Mouse (Mus musculus) layer of hippocampus, adult 9-10 months (tissue): Measurements from ENCODE around the gene Gpcpd1.
"Not testable (repeated sequence)": the region's sequence is repeated elsewhere in the genome, so short reads cannot be mapped to it uniquely, and the experiment has no call there.

Source experiments
- DNase-seq: peaks from one replicate; pipeline ENCODE4 v3.0.0; 2022; ENCODE audit warnings: low spot score

Gpcpd1 gene

DNA sequence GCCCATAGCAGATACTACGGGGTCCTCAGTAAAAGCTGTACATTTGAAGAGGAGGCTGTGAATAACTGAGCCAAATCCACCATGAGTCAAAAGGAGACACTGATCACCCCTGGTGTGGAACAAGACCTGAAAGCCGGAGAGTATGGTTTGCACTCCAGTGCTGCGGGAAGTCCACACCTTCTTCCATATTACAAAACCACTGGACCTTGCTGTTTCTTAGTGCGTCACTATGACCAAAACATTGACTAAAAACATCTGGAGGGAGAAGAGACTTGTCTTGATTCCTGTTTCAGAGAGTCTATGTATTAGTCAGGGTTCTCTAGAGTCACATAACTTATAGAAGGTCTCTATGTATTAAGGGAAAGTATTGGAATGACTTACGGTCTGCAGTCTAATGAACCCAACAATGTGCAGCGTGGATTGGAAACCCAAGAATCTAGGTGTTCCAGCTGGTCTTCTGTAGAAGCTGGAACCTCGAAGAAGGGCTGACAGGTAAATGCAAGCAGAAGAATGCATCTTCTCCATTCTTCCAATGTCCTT is at the start of gene Gpcpd1:
Gene Gpcpd1 (minus strand): TSS at position 490 of the 540 bp plus-strand sequence.
- no peak for DNase-seq

GRCm38 (mm10) chr2:132636534-132636933 is 49.0 kb upstream of the Gpcpd1 start:
- DNase-seq = no peak

DNA sequence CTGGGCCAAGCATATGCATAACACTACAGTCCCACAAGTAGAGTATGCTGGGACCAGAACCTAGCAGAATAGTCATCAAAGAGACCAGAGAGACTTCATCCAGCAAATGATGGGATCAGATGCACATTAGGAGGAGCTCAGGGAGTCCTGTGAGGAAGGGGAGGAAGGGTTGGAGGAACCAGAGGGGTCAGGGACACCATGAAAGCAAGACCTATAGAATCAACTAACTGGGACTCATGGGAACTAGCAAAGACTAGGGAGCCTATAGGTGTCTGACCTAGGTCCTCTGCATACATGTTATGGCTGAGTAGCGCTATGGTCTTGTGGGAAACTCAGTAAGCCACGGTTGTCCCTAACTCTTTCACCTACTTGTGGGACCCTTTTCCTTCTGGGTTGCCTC is 41.1 kb upstream of the Gpcpd1 start:
- no peak for DNase-seq

- no peak for DNase-seq
These were observed 35.6 kb upstream of the Gpcpd1 start for GRCm38 (mm10) chr2:132623092-132623491.

- no peak for DNase-seq
These were observed 30.2 kb upstream of the Gpcpd1 start for GRCm38 (mm10) chr2:132617693-132618092.

DNA sequence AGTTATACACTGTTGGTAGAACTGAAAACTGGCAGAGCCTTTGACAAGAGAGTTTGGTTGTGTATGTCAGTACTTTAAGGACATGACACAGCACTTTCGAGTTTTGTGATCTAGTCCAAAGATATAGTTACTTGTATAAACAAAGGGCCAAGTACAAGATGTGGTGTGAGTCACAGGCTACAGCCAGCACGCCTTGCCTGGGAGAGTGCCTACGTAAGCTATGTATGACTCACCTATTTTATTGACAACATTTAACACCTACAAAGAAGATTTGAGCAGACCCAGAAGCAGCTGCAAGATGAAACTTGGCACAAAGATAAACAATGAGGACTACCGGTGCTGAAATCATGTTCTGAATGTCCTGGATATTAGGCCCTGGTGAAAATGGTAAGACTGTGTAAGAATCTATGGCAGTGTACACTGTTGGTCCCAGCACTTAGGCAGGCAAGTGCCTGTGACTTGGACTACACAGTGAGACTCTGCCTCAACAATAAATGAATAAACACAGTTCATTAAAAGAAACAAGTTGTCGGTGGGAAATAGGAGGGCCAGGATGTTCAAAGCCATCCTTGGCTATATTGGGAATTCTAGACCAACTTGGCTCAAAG is 26.2 kb upstream of the Gpcpd1 start:
- DNase-seq = no peak

- DNase-seq = no peak
These were observed 24.2 kb upstream of the Gpcpd1 start for GRCm38 (mm10) chr2:132611551-132612233.

DNA sequence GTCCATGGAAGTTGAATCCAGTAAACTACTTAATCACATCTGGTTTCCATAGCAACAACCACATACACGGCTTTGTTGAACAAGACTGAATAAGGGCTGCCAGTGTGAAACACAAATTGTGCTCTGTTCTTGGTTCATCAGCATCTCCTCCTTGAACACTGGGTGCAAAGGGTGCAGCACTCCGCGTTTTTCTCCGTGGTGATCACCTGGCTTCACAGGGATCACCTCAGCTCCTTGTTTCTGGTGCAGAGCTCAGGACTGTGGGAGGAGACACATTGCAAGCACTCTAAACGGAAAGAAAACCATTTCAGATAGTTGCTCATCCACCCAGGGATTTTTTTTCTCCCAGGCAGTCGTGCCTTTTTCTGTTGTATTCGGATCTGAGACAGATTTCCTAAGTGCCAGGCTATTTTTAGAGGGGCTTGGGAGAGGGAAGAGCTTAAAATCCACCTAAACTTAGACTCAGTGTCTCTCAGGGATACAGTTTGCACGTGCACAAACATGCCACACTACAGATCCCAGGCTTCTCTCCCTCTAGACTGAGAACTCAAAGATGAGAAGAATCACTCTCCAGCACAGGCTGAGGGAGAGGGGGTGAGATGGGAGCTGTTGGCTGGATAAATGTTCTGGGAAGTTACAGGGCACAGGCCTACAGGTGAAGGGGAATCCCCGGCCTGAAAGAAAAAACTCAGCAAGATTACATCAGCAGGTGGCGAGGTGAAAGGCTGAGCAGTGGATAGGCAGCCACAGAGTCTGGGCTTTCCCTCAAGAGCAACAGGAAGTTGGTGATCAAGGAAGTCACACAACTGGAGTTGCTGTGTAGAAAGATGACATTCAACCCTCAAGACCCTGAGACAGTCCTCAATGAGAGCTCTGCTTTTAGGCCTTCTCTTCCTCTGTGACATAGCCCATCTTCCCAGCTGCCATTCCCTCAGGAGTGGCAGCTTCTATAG is 19.9 kb upstream of the Gpcpd1 start:
- no peak for DNase-seq

GRCm38 (mm10) chr2:132605795-132606563 is 18.4 kb upstream of the Gpcpd1 start:
- no peak for DNase-seq

DNA sequence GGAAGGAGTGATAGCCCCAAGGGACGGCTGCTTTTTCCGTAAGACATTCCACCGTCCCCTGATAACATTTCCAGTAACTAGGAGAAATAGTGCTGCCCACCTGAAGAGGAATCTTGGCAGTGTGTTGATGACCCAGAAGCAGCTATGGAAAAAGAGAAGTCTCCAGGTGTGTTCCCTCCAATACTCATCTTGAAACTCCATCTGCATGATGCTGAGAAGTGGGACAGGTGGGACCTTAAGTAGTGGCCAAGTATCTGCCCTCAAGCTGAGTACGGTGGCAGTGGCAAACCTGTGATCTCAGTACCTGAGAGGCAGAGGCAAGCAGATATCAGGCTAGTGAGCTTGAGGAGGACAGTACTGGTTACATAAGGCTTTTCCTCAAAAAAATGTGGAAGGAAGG is 17.4 kb upstream of the Gpcpd1 start:
- no peak for DNase-seq

GRCm38 (mm10) chr2:132603706-132604105 is 16.2 kb upstream of the Gpcpd1 start:
- no peak for DNase-seq

DNA sequence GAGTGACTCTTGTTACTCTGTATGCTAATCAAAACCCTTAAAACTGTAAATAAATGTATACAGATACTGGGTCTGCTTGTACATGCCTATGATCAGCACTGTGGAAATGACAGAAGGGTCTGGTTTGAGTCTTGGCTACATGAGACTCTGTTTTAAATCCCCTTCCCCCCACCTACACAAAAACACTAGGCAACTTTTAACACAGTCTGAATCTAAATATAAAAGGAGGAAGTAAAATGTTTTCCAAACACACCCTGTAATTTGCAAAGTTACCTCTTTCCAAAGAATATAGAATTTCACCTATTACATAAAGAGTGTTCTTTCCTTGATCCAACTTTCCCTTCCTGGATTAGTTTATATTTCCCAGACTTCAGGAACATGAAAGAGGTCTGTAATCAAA is 14.2 kb upstream of the Gpcpd1 start:
- no peak for DNase-seq

DNA sequence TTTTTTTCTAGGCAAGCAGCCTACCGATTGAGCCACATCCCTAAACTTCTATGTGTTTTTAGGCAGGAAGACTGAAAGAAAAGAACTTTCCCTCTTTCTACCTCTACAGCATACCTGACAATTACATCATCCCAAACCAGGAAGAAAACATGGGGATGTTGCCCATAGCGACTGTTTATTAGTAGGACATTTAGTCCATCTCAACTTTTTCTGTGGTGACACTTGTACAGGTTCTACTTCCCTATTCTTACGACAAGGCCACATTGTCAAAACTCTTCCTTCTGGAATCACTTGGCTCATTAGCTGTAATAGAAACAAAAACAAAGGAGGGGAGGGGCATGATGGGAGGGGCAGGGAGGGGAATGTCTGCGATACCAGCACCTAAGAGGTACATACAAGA is 12.6 kb upstream of the Gpcpd1 start:
- no peak for DNase-seq

- no peak for DNase-seq
These were observed 11.6 kb upstream of the Gpcpd1 start for GRCm38 (mm10) chr2:132599127-132599526.

- no peak for DNase-seq
These were observed 10.4 kb upstream of the Gpcpd1 start for GRCm38 (mm10) chr2:132597866-132598480.

DNA sequence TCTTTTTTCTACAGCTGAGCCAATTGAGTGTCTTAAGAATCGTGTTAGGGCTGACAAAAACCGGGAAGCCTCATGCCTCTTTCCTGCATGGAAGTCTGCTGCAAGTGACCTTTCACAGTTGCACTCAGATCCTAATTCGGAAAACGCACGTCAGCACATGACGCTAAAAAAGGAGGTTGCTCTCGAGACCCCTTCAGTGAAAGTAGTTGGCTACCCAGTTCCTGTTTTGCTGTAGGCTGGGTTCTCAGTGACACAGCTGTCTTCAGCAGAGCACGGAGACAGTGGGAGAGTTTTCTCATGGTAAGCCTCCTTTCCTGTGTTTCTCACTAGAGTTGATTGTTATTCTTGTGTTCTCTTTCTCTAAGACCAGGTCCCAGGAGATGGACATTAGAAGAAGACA is 9.7 kb upstream of the Gpcpd1 start:
- no peak for DNase-seq

- DNase-seq = no peak
These were observed 8.2 kb upstream of the Gpcpd1 start for GRCm38 (mm10) chr2:132595601-132596235.

GRCm38 (mm10) chr2:132592126-132592525 is 4.6 kb upstream of the Gpcpd1 start:
- no peak for DNase-seq

DNA sequence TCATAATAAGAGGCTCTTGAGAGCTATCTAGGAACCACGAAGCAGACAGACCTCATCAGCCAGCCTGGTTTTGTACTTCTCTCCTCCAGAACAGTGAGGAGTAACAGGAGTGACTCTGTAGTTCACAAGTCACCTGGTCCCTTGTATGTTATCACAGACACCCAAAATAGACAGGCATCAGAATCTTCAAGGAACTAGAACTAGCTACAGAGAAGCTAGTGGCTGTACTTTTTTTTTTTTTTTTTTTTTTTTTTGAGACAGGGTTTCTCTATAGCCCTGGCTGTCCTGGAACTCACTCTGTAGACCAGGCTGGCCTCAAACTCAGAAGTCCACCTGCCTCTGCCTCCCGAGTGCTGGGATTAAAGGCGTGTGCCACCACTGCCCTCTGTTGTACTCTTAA is 4.0 kb upstream of the Gpcpd1 start:
- not testable (repeated sequence) for DNase-seq

DNA sequence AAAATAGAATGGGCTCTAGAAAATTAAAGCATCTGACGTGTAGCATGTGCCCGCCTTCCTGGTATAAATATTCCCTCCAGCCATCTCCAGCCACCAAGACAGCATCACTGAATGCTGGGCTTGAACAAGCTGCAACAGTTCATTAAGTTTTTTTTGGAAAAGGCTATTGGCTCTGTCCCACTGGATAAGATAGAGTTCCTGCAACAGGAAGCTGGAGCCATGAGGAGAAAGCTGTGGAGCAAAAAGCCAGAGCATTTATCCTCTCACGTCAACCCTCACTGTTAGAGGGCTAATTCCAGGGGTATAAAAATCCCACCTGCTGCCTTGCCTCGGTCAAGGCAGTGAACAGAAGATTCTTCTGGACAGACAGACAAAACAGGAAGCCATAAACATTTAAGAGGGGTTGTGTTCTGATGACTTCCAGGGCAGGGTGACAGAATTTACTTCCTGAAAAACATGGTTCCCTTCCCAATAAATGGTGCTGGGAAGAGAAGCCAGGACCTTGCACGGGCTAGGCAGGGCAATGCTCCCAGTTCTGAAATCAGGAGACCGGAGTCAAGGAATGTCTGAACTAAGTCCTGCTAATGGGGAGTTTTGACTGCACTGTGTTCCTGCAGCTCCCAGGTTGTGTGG is 2.5 kb upstream of the Gpcpd1 start:
- no peak for DNase-seq
